Mouse (Mus musculus) bone marrow, adult 2 months (tissue): ENCODE measurements at regions not wholly inside any gene's neighbourhood (a gene's known extent, or its start where the extent isn't known, plus 50 kb on each side); places are given as distances from the start of the nearest gene placed in this dataset.
"Not testable (repeated sequence)": the region's sequence is repeated elsewhere in the genome, so short reads cannot be mapped to it uniquely, and the experiment has no call there.

ENCODE experiments used
- H3K27ac ChIP-seq: fragments of 200-500 bp; 2 replicates; pipeline ENCODE4 v1.5.1; 2012; ENCODE audit warnings: low read depth, mild to moderate bottlenecking, control low read depth, inconsistent platforms, low read length; ENCODE audit not compliant: control insufficient read depth, poor library complexity, insufficient read depth
- H3K4me1 ChIP-seq: fragments of 200-500 bp; 2 replicates; pipeline ENCODE4 v1.6.1; 2011; ENCODE audit warnings: low read length; ENCODE audit not compliant: control insufficient read depth, insufficient read depth
- H3K4me3 ChIP-seq: fragments of 200-500 bp; replicated peaks from 2 replicates; pipeline ENCODE3; 2011; ENCODE audit warnings: mild to moderate bottlenecking, low read depth, low read length, control low read depth; ENCODE audit not compliant: control insufficient read depth
- CTCF ChIP-seq: fragments of 200-500 bp; IDR thresholded peaks from 2 replicates; pipeline ENCODE4 v1.5.1; 2011; ENCODE audit warnings: low read length, control low read depth; ENCODE audit not compliant: control insufficient read depth, insufficient read depth
- POLR2A ChIP-seq: fragments of 200-500 bp; IDR thresholded peaks from 2 replicates; pipeline ENCODE4 v1.6.1; 2011; ENCODE audit warnings: low read depth, mild to moderate bottlenecking, control low read depth, low read length, borderline replicate concordance; ENCODE audit not compliant: control insufficient read depth
- WGBS: fragments of 180-500 bp; shearing (Covaris S2); methylation state at CpG from one replicate; pipeline ENCODE4 v1.1.7; 2018; 5-methylcytosine and 5-hydroxymethylcytosine counted together

DNA sequence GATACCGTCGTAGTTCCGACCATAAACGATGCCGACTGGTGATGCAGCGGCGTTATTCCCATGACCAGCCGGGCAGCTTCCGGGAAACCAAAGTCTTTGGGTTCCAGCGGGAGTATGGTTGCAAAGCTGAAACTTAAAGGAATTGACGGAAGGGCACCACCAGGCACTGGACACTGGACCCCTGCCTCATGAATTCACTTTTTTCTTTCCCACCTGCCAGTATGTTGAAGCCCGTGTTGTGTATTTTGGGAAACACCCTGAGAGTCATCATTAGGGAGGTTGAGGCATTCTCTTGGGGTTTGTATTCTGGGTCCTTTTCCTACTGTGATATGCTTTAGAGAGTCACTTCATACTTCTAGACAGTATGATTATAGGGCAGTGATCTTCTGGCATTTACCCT lies 197.9 kb downstream of the Samd9l start:
- not testable (repeated sequence) for H3K27ac ChIP-seq
- 45% methylated on average over 12 of the region's 12 CpGs for WGBS

DNA sequence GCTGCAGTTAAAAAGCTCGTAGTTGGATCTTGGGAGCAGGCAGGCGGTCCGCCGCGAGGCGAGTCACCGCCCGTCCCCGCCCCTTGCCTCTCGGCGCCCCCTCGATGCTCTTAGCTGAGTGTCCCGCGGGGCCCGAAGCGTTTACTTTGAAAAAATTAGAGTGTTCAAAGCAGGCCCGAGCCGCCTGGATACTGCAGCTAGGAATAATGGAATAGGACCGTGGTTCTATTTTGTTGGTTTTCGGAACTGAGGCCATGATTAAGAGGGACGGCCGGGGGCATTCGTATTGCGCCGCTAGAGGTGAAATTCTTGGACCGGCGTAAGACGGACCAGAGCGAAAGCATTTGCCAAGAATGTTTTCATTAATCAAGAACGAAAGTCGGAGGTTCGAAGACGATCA lies 198.3 kb downstream of the Samd9l start:
- Histone ChIP-seq H3K27ac (no peak overlapping the region), H3K4me1 (no peaks in the 10 kb centered on the region), H3K4me3 (no peak overlapping the region)
- WGBS, result 64% methylated on average over 33 of the region's 33 CpGs
- TF ChIP-seq CTCF (no peak), POLR2A (no peak)

More for the DNA sequence above, 197.9 kb downstream of the Samd9l start:
- H3K4me3 ChIP-seq, H3K4me1 ChIP-seq: not testable (repeated sequence)

DNA sequence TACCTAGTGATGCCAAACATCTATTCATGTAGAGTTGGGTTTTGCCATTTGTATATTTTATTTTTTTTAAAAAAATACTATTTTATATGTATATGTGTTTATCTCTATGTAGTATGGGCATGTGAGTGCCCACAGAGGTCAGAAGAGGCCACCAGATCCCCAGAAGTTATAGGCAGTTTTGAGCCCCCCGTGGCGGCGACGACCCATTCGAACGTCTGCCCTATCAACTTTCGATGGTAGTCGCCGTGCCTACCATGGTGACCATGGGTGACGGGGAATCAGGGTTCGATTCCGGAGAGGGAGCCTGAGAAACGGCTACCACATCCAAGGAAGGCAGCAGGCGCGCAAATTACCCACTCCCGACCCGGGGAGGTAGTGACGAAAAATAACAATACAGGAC lies 198.8 kb downstream of the Samd9l start:
- H3K4me3 ChIP-seq, H3K27ac ChIP-seq: not testable (repeated sequence)
- WGBS, result 81% methylated on average over 18 of the region's 18 CpGs

DNA sequence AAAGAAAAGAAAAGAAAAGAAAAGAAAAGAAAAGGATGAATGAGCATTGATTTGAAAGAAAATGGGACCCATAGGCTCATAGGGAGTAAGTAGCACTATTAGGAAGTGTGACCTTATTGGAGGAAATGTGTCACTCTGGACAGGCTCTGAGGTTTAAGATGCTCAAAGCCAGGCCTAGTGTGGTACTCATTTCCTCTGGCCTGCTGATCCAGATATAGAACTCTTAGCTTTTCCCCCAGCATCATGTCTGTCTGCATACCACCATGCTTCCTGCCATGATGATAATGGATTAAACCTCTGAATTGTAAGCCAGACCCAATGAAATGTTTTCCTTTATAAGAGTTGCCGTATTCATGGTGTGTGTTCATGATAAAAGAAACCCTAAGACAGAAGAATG lies 206.9 kb downstream of the Samd9l start:
- WGBS, result 67% methylated on average over 1 of the region's 1 CpGs
- H3K27ac ChIP-seq, H3K4me3 ChIP-seq, H3K4me1 ChIP-seq: not testable (repeated sequence)

More for the DNA sequence above, 198.8 kb downstream of the Samd9l start:
- not testable (repeated sequence) for H3K4me1 ChIP-seq

DNA sequence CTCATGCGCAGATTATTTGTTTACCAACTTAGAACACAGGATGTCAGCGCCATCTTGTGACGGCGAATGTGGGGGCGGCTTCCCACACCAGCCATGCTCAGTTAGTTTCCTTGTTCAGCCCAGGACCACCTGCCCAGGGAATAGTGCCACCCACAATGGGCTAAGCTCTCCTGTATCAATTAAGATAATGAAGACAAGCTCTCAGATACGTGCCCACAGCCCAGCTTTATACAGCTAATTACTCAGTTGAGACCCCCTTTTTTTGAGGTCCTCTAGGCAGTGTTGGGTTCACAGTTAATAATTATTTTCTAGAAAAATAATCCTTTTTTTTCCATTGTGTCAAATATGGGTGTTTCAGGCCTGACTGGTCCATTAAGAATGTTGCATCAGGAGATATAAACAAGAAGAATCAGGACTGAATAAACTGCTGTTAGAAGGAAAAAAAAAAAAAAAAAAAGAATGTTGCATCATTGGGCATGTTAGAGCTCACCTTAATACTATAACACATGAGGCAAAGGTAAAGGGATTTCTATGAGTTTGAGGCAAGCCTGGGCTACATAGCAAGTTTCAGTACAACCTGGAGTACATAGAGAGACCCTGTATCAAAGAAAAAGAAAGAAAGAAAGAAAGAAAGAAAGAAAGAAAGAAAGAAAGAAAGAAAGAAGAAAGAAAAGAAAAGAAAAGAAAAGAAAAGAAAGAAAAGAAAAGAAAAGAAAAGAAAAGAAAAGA lies 207.5 kb downstream of the Samd9l start:
- H3K4me1 ChIP-seq, result not testable (repeated sequence)
- WGBS, result 81% methylated on average over 6 of the region's 6 CpGs

DNA sequence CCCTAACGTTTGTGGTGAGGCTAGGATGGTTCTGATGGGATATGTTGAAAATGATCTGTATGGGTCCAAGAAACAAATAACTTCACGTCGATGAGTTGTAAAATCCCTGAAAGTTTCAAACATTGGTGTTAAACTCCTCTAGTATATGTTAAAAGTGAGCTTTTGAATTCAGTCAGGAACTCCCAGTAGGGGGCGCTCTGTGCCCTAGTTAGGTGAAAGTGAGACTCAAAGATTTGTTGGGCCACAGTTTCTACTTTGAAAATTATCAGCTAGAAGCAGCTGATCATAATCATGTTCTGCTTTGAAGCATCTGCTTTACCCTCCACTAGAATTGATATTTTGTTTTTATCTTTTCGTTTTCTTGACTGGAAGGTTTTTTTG lies 215.6 kb downstream of the Samd9l start:
- Histone ChIP-seq H3K27ac (no peak overlapping the region), H3K4me1 (no peaks in the 10 kb centered on the region), H3K4me3 (no peak overlapping the region)
- TF ChIP-seq CTCF, result no peak
- TF ChIP-seq POLR2A, result no peak
- 34% methylated on average over 5 of the region's 5 CpGs for WGBS

More for the DNA sequence above, 207.5 kb downstream of the Samd9l start:
- H3K4me3 ChIP-seq, H3K27ac ChIP-seq: not testable (repeated sequence)

DNA sequence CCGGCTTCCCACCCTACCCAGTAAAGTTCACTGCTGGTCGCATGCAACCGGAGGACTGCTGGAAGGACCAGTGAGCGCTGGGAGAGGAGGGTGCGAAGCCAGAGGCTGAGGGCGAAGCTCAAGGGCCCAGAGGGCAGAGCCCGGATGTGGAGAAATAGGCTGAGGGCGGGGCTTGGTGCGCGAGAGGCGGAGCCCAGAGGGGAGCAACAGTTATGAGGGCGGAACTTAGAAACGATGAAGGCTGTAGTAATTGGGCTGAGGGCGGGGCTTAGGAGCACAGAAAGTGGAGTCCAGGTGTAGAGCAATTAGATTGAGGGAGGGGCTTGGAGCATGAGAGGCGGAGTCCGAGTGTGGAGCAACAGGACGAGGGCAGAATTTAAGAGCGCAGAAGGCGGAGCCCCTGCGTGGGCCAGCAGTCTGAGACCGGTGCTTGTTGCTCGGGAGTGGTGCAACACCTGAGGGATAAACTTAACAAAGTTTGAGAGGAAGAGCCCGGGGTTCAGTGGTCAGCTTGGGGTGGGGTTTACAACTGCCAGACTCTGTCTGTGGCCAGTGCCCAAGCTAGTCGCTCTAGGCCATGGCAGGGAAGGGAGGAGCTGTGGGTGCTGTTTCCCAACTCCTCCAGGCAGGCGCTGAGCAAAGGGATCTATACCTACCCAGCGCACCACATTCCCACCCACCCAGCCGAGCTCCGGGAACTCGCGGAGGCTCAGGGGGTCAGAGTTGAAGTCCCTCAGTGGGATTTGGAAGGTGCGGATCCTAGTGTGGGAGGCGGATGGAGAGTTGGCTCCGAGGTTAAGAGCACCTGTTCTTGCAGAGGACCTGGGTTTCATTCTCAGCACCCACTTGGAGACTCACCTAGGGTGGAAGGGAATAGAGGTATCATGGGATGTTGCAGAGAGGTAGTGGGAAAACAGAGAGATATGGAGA lies 216.2 kb downstream of the Samd9l start:
- TF ChIP-seq POLR2A (no peak; the same call in 1 of the 2 replicates), CTCF (no peak)
- H3K4me3 ChIP-seq, result no peak overlapping the region
- WGBS, result 40% methylated on average over 33 of the region's 33 CpGs

DNA sequence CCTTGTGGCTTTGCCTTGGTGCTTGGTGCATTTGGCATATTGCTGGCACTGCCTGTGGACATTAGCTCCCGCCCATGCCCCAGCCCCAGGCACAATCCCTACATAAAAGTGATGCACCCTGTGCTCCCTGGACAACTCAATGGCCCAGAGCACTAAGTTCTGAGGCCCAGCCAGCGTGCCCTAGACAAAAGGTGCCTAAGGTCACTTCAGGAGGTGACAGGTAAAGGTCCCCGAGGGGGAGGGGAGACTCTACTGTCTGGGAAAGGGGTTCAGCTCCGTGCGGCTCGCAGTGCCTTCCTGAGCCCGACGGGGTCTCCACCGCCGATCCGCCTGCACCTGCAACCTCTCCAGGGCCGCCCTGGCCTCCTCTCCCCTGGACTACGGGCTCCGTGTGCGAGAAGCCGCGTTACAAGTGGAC lies 216.9 kb downstream of the Samd9l start:
- not testable (repeated sequence) for H3K4me3 ChIP-seq, H3K4me1 ChIP-seq
- WGBS, result 38% methylated on average over 17 of the region's 17 CpGs
- H3K27ac ChIP-seq, result peak overlapping the region; percentile 19; the same call in 1 of the 2 replicates

More for the DNA sequence above, 216.2 kb downstream of the Samd9l start:
- H3K4me1 ChIP-seq, result no peaks in the 10 kb centered on the region
- H3K27ac ChIP-seq, result peak overlapping the region; percentile 19; the same call in 1 of the 2 replicates

DNA sequence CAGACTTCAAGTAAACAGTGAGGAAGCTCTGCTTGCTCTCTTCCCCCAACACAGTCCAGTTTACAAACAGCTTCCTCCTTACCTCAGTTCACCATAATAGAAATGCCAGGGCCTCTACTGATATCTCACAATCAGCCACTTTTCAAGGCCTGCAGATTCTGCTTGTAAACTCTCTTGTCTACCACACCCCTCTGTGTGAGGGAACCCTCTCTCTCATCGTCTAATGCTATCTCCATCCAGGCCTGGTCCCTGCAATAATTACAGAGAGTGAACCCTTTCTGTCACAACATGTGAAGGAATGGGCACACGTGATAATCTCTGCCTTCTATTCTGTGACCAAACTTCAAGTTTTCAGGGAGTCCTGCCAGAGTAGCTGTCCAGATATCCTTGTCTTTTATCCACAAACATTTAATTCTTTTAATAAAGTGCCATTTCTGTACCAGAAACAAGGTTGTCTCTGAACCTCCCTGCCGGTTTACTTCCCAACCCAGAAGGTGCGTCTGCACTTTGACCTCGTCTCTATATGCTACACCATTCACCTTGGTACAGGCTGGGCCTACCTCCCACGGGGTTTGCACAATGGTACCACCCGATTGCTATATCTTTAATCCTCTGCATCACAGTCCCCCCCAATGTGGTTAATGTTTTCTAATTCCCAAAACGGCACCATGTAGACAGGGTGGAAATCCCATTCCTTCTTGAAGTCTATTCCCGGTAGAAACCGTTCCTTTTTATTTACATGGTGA lies 219.6 kb downstream of the Samd9l start:
- H3K4me3 ChIP-seq, H3K27ac ChIP-seq, H3K4me1 ChIP-seq: not testable (repeated sequence)
- WGBS, result 73% methylated on average over 8 of the region's 10 CpGs

DNA sequence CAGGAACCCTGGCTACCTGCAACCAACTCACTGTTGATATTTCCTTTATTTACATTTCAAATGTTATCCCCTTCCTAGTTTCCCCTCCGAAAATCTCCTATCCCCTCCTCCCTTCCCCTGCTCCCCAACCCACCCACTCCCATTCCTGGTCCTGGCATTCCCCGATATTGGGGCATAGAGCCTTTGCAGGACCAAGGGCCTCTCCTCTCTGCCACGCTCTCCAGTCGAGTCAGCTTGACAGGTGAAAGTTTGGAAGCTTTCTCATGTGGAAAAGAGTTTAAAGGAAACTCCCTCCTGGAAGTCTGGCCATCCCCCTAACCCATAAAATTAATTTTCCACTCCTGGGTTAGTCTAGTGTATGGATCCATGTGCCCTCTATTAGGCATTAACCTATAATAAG lies 229.9 kb downstream of the Samd9l start:
- not testable (repeated sequence) for H3K4me1 ChIP-seq, H3K27ac ChIP-seq, H3K4me3 ChIP-seq
- 55% methylated on average over 4 of the region's 4 CpGs for WGBS

DNA sequence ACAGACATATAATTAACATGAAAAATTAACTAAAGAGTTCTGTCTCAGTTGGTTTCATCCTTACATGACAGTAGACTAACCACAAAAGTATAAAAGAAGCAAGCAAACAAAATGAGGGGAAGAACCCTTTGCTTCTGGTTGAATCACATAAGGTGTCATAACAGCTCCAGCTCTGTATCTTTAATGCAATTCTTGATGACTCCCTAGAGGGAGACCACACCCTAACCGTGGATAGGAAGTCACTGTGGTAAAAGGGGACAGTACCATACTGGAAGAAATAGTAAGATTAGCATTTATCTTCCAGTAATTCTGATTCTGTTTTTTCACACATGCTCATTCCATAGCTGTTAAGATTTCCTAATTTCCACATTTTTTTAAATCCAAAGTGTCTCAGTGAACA lies 233.2 kb downstream of the Samd9l start:
- WGBS, result 29% methylated on average over 1 of the region's 1 CpGs
- H3K27ac ChIP-seq, H3K4me3 ChIP-seq, H3K4me1 ChIP-seq: not testable (repeated sequence)

DNA sequence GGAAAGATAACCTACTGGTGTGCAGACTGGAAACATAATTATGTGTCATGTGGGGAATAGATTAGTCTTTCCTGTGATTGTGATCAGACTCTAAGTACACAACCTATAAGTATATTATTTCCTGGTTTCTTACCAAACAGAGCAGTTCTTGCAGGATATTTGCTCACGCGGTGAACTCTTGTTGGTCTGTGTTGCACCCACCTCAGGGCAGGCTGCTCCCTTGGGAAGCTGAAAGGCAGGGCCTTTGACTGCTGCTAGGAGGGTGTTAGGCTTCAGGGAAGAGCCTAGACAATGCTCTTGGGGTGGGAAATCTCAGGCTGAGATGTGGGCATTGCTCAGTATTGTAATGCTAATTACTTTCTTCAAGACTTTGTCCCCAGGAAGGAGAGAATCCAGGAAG lies 247.5 kb downstream of the Samd9l start:
- 43% methylated on average over 2 of the region's 2 CpGs for whole genome bisulfite sequencing
- H3K4me3 ChIP-seq, H3K4me1 ChIP-seq, H3K27ac ChIP-seq: not testable (repeated sequence)
